Mouse (Mus musculus) hindbrain, embryonic 16.5 days (tissue): ENCODE results near the gene Morn3. TPM values are rescaled to one million over a fixed set of nuclear protein-coding genes. Genes with fewer than 3 reads are reported as not detected.

Source experiments
- ATAC-seq: fragments of 200-750 bp; cut with Nextera tagmentation; 2 replicates; pipeline ENCODE4 v1.8.0; 2017; ENCODE audit warnings: moderate TSS enrichment, moderate library complexity
- H3K27ac ChIP-seq: fragments of 300-500 bp; sonication (generic); 2 replicates; pipeline ENCODE4 v1.5.1; 2014; ENCODE audit warnings: low read depth, mild to moderate bottlenecking, control low read depth, low read length, moderate library complexity
- H3K27me3 ChIP-seq: fragments of 300-500 bp; sonication (generic); replicated peaks from 2 replicates; pipeline ENCODE4 v1.6.1; 2014; ENCODE audit warnings: low read length; ENCODE audit not compliant: control insufficient read depth, insufficient read depth
- H3K36me3 ChIP-seq: fragments of 300-500 bp; sonication (generic); 2 replicates; pipeline ENCODE4 v1.6.1; 2014; ENCODE audit warnings: mild to moderate bottlenecking, low read length, moderate library complexity, mixed read lengths; ENCODE audit not compliant: control insufficient read depth, insufficient read depth
- H3K4me1 ChIP-seq: fragments of 300-500 bp; sonication (generic); 2 replicates; pipeline ENCODE4 v1.6.1; 2014; ENCODE audit warnings: low read depth, low read length; ENCODE audit not compliant: control insufficient read depth, insufficient read depth
- H3K4me2 ChIP-seq: fragments of 300-500 bp; sonication (generic); 2 replicates; pipeline ENCODE4 v1.6.1; 2014; ENCODE audit warnings: mild to moderate bottlenecking, low read length, control low read depth, moderate library complexity
- H3K4me3 ChIP-seq: fragments of 300-500 bp; sonication (generic); 2 replicates; pipeline ENCODE4 v1.5.1; 2014; ENCODE audit warnings: mild to moderate bottlenecking, low read length, control low read depth, moderate library complexity
- H3K9ac ChIP-seq: fragments of 300-500 bp; sonication (generic); 2 replicates; pipeline ENCODE4 v1.6.1; 2014; ENCODE audit warnings: low read depth, mild to moderate bottlenecking, control low read depth, low read length, moderate library complexity
- H3K9me3 ChIP-seq: fragments of 300-500 bp; sonication (generic); 2 replicates; pipeline ENCODE4 v1.6.1; 2014; ENCODE audit warnings: mild to moderate bottlenecking, low read length, moderate library complexity; ENCODE audit not compliant: control insufficient read depth
- WGBS: fragments of 180-500 bp; shearing (Covaris S2); extraction: QIAGEN DNeasy Blood & Tissue Kit; methylation state at CpG from one replicate; pipeline ENCODE4 v1.1.7; 2014; 5-methylcytosine and 5-hydroxymethylcytosine counted together
- polyA plus RNA-seq: library from polyadenylated mRNA; unstranded; fragments of >200 nt; fragmentation: Nextera tagmentation; extraction: Ambion mirVana; gene quantifications from 2 replicates; pipeline ENCODE4 v1.2.1, GENCODE M21; 2015

The Morn3 gene
- polyA plus RNA-seq, 1 experiment from 2014 or later: 0.81 TPM

DNA sequence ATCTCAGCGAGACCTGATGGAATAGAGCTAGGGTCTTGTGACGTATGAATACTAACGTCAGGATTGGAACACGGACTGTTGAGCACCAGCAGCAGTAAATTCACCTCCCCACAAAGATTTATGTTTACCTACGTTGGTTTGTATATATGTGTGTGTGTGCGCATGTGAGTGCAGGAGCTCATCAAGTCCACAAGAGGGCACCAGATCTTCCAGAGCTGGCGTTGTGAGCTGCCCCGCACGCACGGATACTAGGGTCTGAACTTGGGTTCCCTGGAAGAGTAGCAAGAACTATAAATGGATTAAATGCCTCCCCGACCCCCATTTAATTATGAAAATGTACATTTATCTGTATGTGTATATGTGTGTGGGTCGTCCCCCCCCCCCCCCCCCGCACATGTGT, 33.7 kb upstream of the Morn3 start:
- H3K4me2 ChIP-seq: no peak overlapping the region
- peaks cover 2% of the 10 kb centered on the region; the same call in 1 of the 2 replicates for H3K9me3 ChIP-seq
- WGBS: 98% methylated on average over 13 of the region's 13 CpGs
- H3K4me3 ChIP-seq: no peak overlapping the region
- no peak for ATAC-seq
- no peaks in the 10 kb centered on the region for H3K36me3 ChIP-seq
- no peaks in the 10 kb centered on the region for H3K27me3 ChIP-seq
- H3K4me1 ChIP-seq: peaks cover 13% of the 10 kb centered on the region
- H3K27ac ChIP-seq: no peak overlapping the region
- no peak overlapping the region for H3K9ac ChIP-seq

DNA sequence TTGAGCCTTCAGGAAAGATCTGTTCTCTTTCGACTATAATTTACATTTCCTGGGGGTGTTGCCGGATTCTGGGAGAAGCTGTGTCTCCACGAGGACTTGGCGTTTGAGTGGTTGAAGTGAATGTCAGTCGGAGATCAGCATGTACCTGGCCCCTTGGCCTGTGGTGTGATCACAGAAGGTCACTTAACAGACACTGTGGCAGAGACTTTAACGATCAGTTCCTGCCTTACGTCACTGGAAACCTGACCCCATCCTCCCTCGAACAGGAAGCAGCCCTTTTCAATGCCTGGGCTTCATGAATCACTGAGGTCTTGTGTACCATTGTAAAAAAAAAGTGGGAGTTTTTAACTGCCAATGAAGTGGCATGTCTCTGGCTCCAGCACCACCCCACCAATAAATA, 33.2 kb upstream of the Morn3 start:
- peaks cover 2% of the 10 kb centered on the region; the same call in 1 of the 2 replicates for H3K9me3 ChIP-seq
- no peaks in the 10 kb centered on the region for H3K36me3 ChIP-seq
- ATAC-seq: no peak
- 85% methylated on average over 8 of the region's 8 CpGs for WGBS
- H3K4me1 ChIP-seq: peaks cover 16% of the 10 kb centered on the region
- H3K27ac ChIP-seq: no peak overlapping the region
- no peak overlapping the region for H3K4me2 ChIP-seq
- no peak overlapping the region for H3K4me3 ChIP-seq
- H3K27me3 ChIP-seq: no peaks in the 10 kb centered on the region
- H3K9ac ChIP-seq: no peak overlapping the region

DNA sequence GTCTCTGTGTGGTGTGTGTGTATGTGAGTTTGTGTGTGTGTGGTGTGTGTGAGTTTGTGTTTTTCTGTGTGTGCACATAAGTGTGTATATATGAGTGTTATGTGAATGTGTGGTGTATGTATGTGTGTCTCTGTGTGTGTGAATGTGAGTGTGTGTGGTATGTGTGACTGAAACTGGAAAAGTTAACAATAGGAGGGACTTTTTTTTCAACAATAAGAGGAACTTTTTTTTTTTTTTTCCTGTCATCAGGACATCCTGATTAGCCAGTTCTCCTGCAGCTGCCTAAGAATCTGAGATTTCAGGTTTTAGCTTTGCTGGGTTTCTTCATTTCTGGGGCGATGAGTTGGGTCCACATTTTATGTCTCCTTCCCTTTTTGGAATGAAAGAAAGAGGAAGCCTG, 32.8 kb upstream of the Morn3 start:
- no peak for ATAC-seq
- H3K9ac ChIP-seq: no peak overlapping the region
- 86% methylated on average over 1 of the region's 1 CpGs for WGBS
- peaks cover 16% of the 10 kb centered on the region for H3K4me1 ChIP-seq
- no peak overlapping the region for H3K4me2 ChIP-seq
- H3K4me3 ChIP-seq: no peak overlapping the region
- H3K9me3 ChIP-seq: peaks cover 2% of the 10 kb centered on the region; the same call in 1 of the 2 replicates
- no peak overlapping the region for H3K27ac ChIP-seq
- H3K36me3 ChIP-seq: no peaks in the 10 kb centered on the region
- H3K27me3 ChIP-seq: no peaks in the 10 kb centered on the region

DNA sequence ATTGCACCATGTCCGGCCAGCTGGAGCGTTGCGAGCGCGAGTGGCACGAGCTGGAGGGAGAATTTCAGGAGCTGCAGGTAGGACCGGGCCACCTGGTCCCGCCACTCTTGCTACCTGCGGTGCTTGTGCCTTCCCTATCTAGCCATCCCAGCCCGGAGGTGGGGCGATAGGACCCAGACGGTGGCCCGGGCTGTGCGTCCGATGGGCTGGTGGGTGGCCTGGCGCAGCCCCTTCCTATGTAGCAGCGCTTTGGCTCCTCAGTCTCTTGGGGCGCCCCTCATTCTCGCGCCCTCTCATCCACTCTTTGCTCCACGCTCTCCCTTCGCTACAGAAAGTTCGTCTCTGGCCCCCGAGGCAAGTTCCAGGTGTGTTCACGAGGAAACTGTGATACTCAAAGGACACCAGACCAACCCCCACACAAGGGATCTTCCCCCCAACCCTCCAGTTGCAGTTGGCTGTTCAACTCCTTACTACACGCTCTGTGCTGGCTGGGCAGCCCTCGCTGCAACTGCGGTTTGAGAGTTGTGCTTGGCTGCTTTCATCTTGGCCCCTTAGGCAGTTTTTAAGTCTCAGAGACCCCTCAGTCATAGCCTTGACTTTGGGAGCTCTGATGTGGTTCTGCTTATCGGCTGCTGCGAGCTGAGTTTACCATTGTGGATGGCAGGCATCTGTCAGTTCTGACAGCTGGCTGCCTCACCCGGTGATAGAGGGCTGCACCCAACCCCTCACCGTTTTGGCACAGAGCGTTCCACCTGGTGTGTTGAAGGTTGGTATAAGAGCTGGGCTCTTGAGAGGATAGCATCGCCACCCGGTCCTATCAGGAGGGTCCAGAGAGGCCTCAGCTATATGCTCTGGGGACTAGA, 29.8 kb upstream of the Morn3 start:
- H3K36me3 ChIP-seq: no peaks in the 10 kb centered on the region
- H3K4me3 ChIP-seq: peak overlapping the region; percentile 75
- peak overlapping the region; percentile 81 for H3K9ac ChIP-seq
- H3K9me3 ChIP-seq: peaks cover 2% of the 10 kb centered on the region; the same call in 1 of the 2 replicates
- H3K4me1 ChIP-seq: peaks cover 16% of the 10 kb centered on the region
- 4% methylated on average over 35 of the region's 35 CpGs for WGBS
- peak overlapping the region; percentile 95 for H3K4me2 ChIP-seq
- peak overlapping the region; percentile 79 for H3K27ac ChIP-seq
- no peaks in the 10 kb centered on the region for H3K27me3 ChIP-seq
- peak; percentile 92 for ATAC-seq

DNA sequence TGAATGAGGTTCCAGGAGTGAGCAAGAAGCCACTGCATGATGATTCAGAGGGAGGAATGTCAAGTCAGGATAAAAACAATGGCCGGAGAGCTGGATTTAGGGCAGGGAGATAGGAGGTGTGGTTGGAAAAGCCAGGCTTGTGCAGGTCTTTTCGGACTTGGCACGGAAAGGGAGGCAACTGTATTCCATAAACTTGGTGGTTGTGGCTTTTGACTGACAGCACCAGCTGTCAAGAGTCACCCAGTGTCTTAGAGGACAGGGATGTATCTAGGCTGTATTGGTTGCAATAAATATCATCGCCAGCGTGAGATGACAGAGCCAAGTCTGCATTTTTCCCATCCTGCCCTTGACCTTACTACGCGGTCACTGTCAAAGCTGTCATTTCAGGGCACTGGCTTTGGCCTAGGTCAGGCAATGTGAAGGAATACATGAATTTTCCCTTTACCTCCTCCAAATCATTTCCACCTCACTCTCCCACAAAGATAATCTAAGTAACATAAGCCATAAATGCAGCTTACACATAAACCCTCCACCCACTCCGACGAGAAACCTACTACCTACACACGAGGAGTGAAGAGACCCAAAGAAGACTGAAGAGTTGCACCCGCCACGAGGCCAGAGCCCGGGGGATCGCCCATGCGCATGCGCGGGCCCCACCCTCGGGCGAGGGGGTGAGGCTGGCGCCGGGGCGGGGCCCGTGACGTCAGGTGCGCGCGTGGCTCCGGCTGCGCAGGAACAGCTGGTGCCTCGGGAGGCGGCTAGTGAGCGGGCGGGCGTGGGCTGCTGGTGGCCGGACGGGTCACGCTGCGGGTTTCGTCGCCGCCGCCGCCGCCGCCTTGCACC, 29.0 kb upstream of the Morn3 start:
- Histone ChIP-seq H3K4me1 (peaks cover 16% of the 10 kb centered on the region), H3K9me3 (peaks cover 2% of the 10 kb centered on the region), H3K27me3 (no peaks in the 10 kb centered on the region), H3K27ac (peak overlapping the region; percentile 79), H3K36me3 (no peaks in the 10 kb centered on the region), H3K4me3 (peak overlapping the region; percentile 75), H3K4me2 (peak overlapping the region; percentile 95), H3K9ac (peak overlapping the region; percentile 81)
- peak; percentile 95 for ATAC-seq
- 7% methylated on average over 44 of the region's 45 CpGs for WGBS

DNA sequence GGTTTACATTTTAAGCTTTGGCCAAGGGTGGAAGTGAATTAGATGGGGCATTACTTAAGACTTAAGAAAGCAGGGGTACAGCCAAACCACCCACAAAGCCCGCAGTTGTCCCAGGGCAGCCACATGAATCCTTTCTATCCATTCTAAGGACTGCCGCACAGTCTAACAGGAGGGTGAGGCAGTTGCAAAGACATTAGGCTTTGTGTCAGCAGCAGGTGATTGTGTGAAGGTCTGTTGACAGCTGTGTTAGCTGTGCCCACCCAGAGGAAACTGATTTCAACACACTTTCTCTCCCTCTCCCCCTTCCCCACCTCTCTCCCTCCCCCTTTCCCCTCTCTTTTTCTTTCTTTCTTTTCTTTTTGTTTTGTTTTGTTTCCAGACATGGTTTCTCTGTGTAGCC, 21.9 kb upstream of the Morn3 start:
- H3K4me2 ChIP-seq: no peak overlapping the region
- H3K27ac ChIP-seq: no peak overlapping the region
- H3K36me3 ChIP-seq: no peaks in the 10 kb centered on the region
- H3K9me3 ChIP-seq: no peaks in the 10 kb centered on the region; the same call in 1 of the 2 replicates
- ATAC-seq: no peak
- WGBS: 85% methylated on average over 2 of the region's 2 CpGs
- H3K4me1 ChIP-seq: no peaks in the 10 kb centered on the region
- no peaks in the 10 kb centered on the region for H3K27me3 ChIP-seq
- no peak overlapping the region for H3K4me3 ChIP-seq
- H3K9ac ChIP-seq: no peak overlapping the region

DNA sequence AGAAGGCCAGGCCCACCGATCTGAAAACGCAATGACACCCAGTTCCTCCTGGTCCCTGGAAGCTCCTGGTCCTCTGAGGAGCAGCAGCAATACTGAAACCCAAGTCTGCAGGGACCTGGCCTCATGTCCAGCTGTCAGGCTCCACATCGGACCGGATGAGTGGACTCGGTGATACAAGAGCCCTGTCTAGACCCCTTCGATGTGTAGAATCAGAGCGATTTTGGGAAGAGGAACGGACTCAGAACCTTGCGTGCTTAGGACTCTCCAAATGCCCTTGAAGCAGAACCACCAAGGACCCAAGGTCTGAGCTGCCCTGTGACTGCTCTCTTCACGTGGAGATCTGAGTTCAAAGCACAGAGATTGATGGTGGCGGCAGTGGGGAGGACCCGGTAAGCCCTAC, 21.3 kb upstream of the Morn3 start, which contains the start of gene Tmem120b:
Tmem120b (plus strand) TSS at position 301 of the 400 bp plus-strand sequence.
- no peaks in the 10 kb centered on the region for H3K36me3 ChIP-seq
- no peaks in the 10 kb centered on the region; the same call in 1 of the 2 replicates for H3K9me3 ChIP-seq
- H3K4me3 ChIP-seq: no peak within 1 kb of the TSS
- no peak within 1 kb of the TSS for H3K9ac ChIP-seq
- no peak for ATAC-seq
- H3K4me1 ChIP-seq: no peaks in the 10 kb centered on the region
- no peak within 1 kb of the TSS for H3K27ac ChIP-seq
- WGBS: 87% methylated on average over 12 of the region's 12 CpGs
- H3K4me2 ChIP-seq: no peak within 1 kb of the TSS
- H3K27me3 ChIP-seq: no peaks in the 10 kb centered on the region

DNA sequence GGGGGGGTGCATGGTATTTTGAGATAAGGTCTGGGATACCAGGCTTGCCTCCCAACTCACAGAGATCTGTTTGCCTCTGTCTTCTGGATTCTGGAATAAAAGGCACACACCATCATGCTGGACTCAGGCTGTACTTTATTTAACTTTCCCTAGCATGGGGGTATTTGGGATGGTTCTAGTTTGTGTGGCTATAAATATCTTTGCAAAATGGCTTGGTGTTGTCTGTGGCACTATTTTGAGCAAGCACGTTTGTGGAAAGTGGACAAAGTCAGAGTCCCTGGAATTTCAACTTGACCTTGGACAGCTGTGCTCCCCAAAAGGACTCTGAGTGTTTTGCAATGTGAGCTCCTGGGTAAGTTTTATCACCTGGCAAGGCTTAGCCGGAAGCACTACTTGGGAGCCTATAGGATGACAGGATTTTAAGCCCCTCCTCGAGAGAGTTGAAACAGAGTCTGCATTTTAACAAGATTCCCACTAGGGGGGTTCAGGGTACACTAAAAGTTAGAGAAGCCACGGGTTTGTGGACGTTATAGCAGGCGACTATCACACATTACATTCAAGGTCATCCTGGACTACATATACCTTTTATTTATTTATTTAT, 20.7 kb upstream of the Morn3 start:
- 23% methylated on average over 6 of the region's 6 CpGs for WGBS
- no peak for ATAC-seq
- no peak overlapping the region for H3K4me3 ChIP-seq
- H3K4me1 ChIP-seq: no peaks in the 10 kb centered on the region
- H3K36me3 ChIP-seq: no peaks in the 10 kb centered on the region
- no peaks in the 10 kb centered on the region for H3K27me3 ChIP-seq
- no peak overlapping the region for H3K4me2 ChIP-seq
- no peaks in the 10 kb centered on the region; the same call in 1 of the 2 replicates for H3K9me3 ChIP-seq
- no peak overlapping the region for H3K9ac ChIP-seq
- H3K27ac ChIP-seq: no peak overlapping the region
